21 mouse cellular contexts compared by ENCODE assay signal in the genomic region with DNA sequence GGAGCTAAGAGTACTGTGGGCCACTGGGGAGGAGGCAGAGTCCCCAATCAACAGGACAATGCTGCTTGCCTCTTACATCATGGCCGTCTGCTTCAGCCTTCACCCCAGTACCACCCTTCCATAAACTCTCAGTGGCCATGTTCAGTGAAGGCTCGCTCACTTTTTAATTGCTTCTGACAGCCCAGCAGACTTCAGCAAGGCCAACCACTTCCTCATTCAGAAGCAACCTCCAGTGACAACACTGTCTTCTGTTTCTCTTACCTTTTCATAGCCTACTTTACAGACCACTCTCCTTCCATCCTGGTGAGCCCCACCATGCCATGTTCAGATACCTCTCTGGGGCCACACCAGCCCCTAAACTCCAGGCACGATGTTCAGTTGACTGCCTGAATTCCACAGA. TPM values are rescaled to one million over a fixed set of nuclear protein-coding genes. Genes with fewer than 3 reads are reported as not detected.
DNase-seq lines count a peak whose midpoint lies in the region; ATAC-seq and TF ChIP-seq lines count a peak whose summit lies in the region.
"Had no signal": no experiment of that assay in that cellular context is flagged by ENCODE, and none has a peak within 500 bp of the region (broad histone marks: within the 10 kb centered on the region; RNA-seq: fewer than 3 reads in every experiment).

No protein-coding gene starts in this region.

- no peaks in the 10 kb centered on the region for H3K36me3 ChIP-seq in thymus, adult 2 months (ENCODE audit: control insufficient read depth, insufficient read depth, low read length)
- no peaks in the 10 kb centered on the region for H3K36me3 ChIP-seq in liver, embryonic 13.5 days
- no peaks in the 10 kb centered on the region for H3K36me3 ChIP-seq in splenic B cell, adult 2 months (ENCODE audit: control insufficient read depth, insufficient read depth, low read length, poor library complexity, severe bottlenecking)
- H3K36me3 ChIP-seq: heart, embryonic 15.5 days; hindbrain, embryonic 12.5 days; midbrain, embryonic 15.5 days; neural tube, embryonic 12.5 days had no signal

- H3K4me2 ChIP-seq in liver, embryonic 13.5 days, result no peak overlapping the region
- H3K4me2 ChIP-seq: forebrain, embryonic 13.5 days; heart, embryonic 15.5 days; hindbrain, embryonic 12.5 days; midbrain, embryonic 15.5 days; neural tube, embryonic 12.5 days had no signal

- DNase-seq in CD4-positive, CD25-positive, alpha-beta regulatory T cell, adult 2 months (ENCODE audit: low read depth, low spot score), result peak; percentile 32
- DNase-seq in thymus, adult 2 months, result no peak
- DNase-seq in thymus, postnatal 10 days (ENCODE audit: low spot score in 2 of 2), result no peak
- DNase-seq in liver, embryonic 13.5 days, result no peak
- DNase-seq in splenic B cell, adult 2 months (ENCODE audit: low read depth, low spot score), result peak; percentile 52
- no peak for DNase-seq in right cerebral cortex, adult 18-20 months
- DNase-seq in gastrocnemius, adult 18-20 months (ENCODE audit: low spot score), result no peak
- DNase-seq: cerebellum, adult 2 months; kidney, adult 2 months; kidney, postnatal 4 days; layer of hippocampus, postnatal 36 days; lung, adult 18-20 months; lung, postnatal 36 days had no signal

- H3K9me3 ChIP-seq in liver, embryonic 13.5 days (replicated peaks), result no peaks in the 10 kb centered on the region
- H3K9me3 ChIP-seq: forebrain, embryonic 13.5 days; heart, embryonic 15.5 days; hindbrain, embryonic 12.5 days; midbrain, embryonic 15.5 days; neural tube, embryonic 12.5 days had no signal

- no peak for TF ChIP-seq CTCF in thymus, adult 2 months (IDR thresholded peaks at IDR 0.05; ENCODE audit: borderline replicate concordance, control insufficient read depth, extremely low read depth, insufficient read depth, low read length, poor library complexity)

- H3K4me1 ChIP-seq in thymus, adult 2 months (replicated peaks; ENCODE audit: control insufficient read depth, insufficient read depth, low read length), result peaks cover 53% of the 10 kb centered on the region
- peaks cover 69% of the 10 kb centered on the region for H3K4me1 ChIP-seq in liver, embryonic 13.5 days (replicated peaks)
- H3K4me1 ChIP-seq: forebrain, embryonic 13.5 days; heart, embryonic 15.5 days; hindbrain, embryonic 12.5 days; midbrain, embryonic 15.5 days; neural tube, embryonic 12.5 days had no signal

- 45% methylated on average over 3 of the region's 3 CpGs for WGBS in thymus, adult 2 months
- 35% methylated on average over 3 of the region's 3 CpGs for WGBS in liver, embryonic 13.5 days (ENCODE audit: insufficient replicate concordance)

- no peak for ATAC-seq in CD4-positive, CD25-positive, alpha-beta regulatory T cell, adult 4 months
- no peak for ATAC-seq in liver, embryonic 13.5 days (ENCODE audit: low read depth)
- ATAC-seq: forebrain, embryonic 13.5 days; midbrain, embryonic 15.5 days had no signal

- TF ChIP-seq POLR2A in thymus, adult 2 months (IDR thresholded peaks at IDR 0.05; ENCODE audit: control insufficient read depth, extremely low read depth, insufficient read depth, low read length, poor library complexity), result no peak

- H3K27me3 ChIP-seq in thymus, adult 2 months (ENCODE audit: control insufficient read depth, insufficient read depth, low read length), result no peaks in the 10 kb centered on the region
- no peaks in the 10 kb centered on the region for H3K27me3 ChIP-seq in liver, embryonic 13.5 days
- no peaks in the 10 kb centered on the region for H3K27me3 ChIP-seq in splenic B cell, adult 2 months (ENCODE audit: control insufficient read depth, insufficient read depth, low read length, poor library complexity, severe bottlenecking)
- H3K27me3 ChIP-seq: forebrain, embryonic 13.5 days; heart, embryonic 15.5 days; hindbrain, embryonic 12.5 days; midbrain, embryonic 15.5 days; neural tube, embryonic 12.5 days had no signal

- no peak overlapping the region for H3K4me3 ChIP-seq in thymus, adult 2 months (ENCODE audit: control insufficient read depth, insufficient read depth, low read length)
- no peak overlapping the region for H3K4me3 ChIP-seq in liver, embryonic 13.5 days (replicated peaks)
- H3K4me3 ChIP-seq: forebrain, embryonic 13.5 days; heart, embryonic 15.5 days; hindbrain, embryonic 12.5 days; midbrain, embryonic 15.5 days; neural tube, embryonic 12.5 days had no signal

- no peak overlapping the region for H3K9ac ChIP-seq in liver, embryonic 13.5 days
- H3K9ac ChIP-seq: forebrain, embryonic 13.5 days; heart, embryonic 15.5 days; hindbrain, embryonic 12.5 days; midbrain, embryonic 15.5 days; neural tube, embryonic 12.5 days had no signal

- H3K27ac ChIP-seq in thymus, adult 2 months (ENCODE audit: control insufficient read depth, insufficient read depth, low read length), result peak overlapping the region; percentile 97
- H3K27ac ChIP-seq in liver, embryonic 13.5 days, result peak overlapping the region; percentile 22
- H3K27ac ChIP-seq: forebrain, embryonic 13.5 days; heart, embryonic 15.5 days; hindbrain, embryonic 12.5 days; midbrain, embryonic 15.5 days; neural tube, embryonic 12.5 days had no signal

RNA-seq across cellular contexts. Expression of gene Psd4, which starts 16.3 kb away (rescaled TPM):
- polyA plus RNA-seq in CD4-positive, CD25-positive, alpha-beta regulatory T cell, adult 4 months (2017; shearing (Covaris generic)), result 100 to 1,000 TPM in 1 of 2 experiments, 10 to 100 TPM in 1; 86.5 to 142 TPM
- 87.7 and 95.6 TPM in 2 replicates for polyA plus RNA-seq in thymus, adult 2 months (2012; rRNA removed)
- 9.1 and 10.0 TPM in 2 replicates for polyA plus RNA-seq in liver, embryonic 13.5 days (2015; fragmentation: Nextera tagmentation; extraction: Ambion mirVana)
- under 1 TPM; 0.14 to 0.53 TPM for total RNA-seq in gastrocnemius, adult 18-20 months (2021)

RNA-seq across cellular contexts. Expression of gene Il1rn, which starts 47.0 kb away (rescaled TPM):
- polyA plus RNA-seq in CD4-positive, CD25-positive, alpha-beta regulatory T cell, adult 4 months (2017; shearing (Covaris generic)), result 1 to 10 TPM; 1.9 to 4.8 TPM
- 8.2 and 9.6 TPM in 2 replicates for polyA plus RNA-seq in thymus, adult 2 months (2012; rRNA removed)
- 2.2 and 3.3 TPM in 2 replicates for polyA plus RNA-seq in liver, embryonic 13.5 days (2015; fragmentation: Nextera tagmentation; extraction: Ambion mirVana)
- not detected for total RNA-seq in gastrocnemius, adult 18-20 months (2021)
- total RNA-seq: ES-E14; layer of hippocampus, postnatal 36 days; left cerebral cortex, postnatal 36 days had no signal
- polyA plus RNA-seq: cerebellum, adult 2 months; forebrain, embryonic 13.5 days; hindbrain, embryonic 12.5 days; midbrain, embryonic 15.5 days had no signal

Comparison
In these comparisons a context has a peak if more than half of its experiments do, and no peak if none do; other contexts are left out.
1. DNase-seq: peak in CD4-positive, CD25-positive, alpha-beta regulatory T cell, adult 2 months (single experiment) and splenic B cell, adult 2 months (single experiment); none in thymus, adult 2 months (single experiment), thymus, postnatal 10 days (0 of 2), liver, embryonic 13.5 days (single experiment), right cerebral cortex, adult 18-20 months (single experiment) and gastrocnemius, adult 18-20 months (single experiment).